Mouse (Mus musculus) limb, embryonic 13.5 days (tissue): ENCODE measurements around the gene Klhl30. TPM values are rescaled to one million over a fixed set of nuclear protein-coding genes. Genes with fewer than 3 reads are reported as not detected.

Source experiments
- ATAC-seq: fragments of 200-750 bp; cut with Nextera tagmentation; 2 replicates; pipeline ENCODE4 v1.8.0; 2017; ENCODE audit warnings: low read depth, moderate number of reproducible peaks, moderate TSS enrichment; ENCODE audit not compliant: low FRiP score
- H3K27ac ChIP-seq: fragments of 300-500 bp; sonication (generic); 2 replicates; pipeline ENCODE4 v1.5.1; 2015; ENCODE audit warnings: inconsistent platforms, mild to moderate bottlenecking, moderate library complexity
- H3K27me3 ChIP-seq: fragments of 300-500 bp; sonication (generic); 2 replicates; pipeline ENCODE4 v1.6.1; 2015; ENCODE audit warnings: mild to moderate bottlenecking, inconsistent platforms
- H3K36me3 ChIP-seq: fragments of 300-500 bp; sonication (generic); 2 replicates; pipeline ENCODE4 v1.6.1; 2015; ENCODE audit warnings: inconsistent platforms, mild to moderate bottlenecking, moderate library complexity
- H3K4me1 ChIP-seq: fragments of 300-500 bp; sonication (generic); 2 replicates; pipeline ENCODE4 v1.6.1; 2015; ENCODE audit warnings: inconsistent platforms
- H3K4me2 ChIP-seq: fragments of 300-500 bp; sonication (generic); replicated peaks from 2 replicates; pipeline ENCODE4 v1.6.1; 2015; ENCODE audit warnings: inconsistent platforms, mild to moderate bottlenecking, moderate library complexity
- H3K4me3 ChIP-seq: fragments of 300-500 bp; sonication (generic); 2 replicates; pipeline ENCODE4 v1.5.1; 2015; ENCODE audit warnings: moderate library complexity, mild to moderate bottlenecking, inconsistent platforms
- H3K9ac ChIP-seq: fragments of 300-500 bp; sonication (generic); 2 replicates; pipeline ENCODE4 v1.6.1; 2015; ENCODE audit warnings: mild to moderate bottlenecking, inconsistent platforms
- H3K9me3 ChIP-seq: fragments of 300-500 bp; sonication (generic); 2 replicates; pipeline ENCODE4 v1.6.1; 2016; ENCODE audit warnings: inconsistent platforms
- WGBS: fragments of 180-500 bp; shearing (Covaris S2); methylation state at CpG from one replicate; pipeline ENCODE4 v1.1.7; 2015; 5-methylcytosine and 5-hydroxymethylcytosine counted together
- polyA plus RNA-seq: library from polyadenylated mRNA; unstranded; fragments of >200 nt; fragmentation: Nextera tagmentation; extraction: Ambion mirVana; gene quantifications from 2 replicates; pipeline ENCODE4 v1.2.1, GENCODE M21; 2015

The Klhl30 gene
- polyA plus RNA-seq, 1 experiment from 2014 or later: 1.8 TPM

DNA sequence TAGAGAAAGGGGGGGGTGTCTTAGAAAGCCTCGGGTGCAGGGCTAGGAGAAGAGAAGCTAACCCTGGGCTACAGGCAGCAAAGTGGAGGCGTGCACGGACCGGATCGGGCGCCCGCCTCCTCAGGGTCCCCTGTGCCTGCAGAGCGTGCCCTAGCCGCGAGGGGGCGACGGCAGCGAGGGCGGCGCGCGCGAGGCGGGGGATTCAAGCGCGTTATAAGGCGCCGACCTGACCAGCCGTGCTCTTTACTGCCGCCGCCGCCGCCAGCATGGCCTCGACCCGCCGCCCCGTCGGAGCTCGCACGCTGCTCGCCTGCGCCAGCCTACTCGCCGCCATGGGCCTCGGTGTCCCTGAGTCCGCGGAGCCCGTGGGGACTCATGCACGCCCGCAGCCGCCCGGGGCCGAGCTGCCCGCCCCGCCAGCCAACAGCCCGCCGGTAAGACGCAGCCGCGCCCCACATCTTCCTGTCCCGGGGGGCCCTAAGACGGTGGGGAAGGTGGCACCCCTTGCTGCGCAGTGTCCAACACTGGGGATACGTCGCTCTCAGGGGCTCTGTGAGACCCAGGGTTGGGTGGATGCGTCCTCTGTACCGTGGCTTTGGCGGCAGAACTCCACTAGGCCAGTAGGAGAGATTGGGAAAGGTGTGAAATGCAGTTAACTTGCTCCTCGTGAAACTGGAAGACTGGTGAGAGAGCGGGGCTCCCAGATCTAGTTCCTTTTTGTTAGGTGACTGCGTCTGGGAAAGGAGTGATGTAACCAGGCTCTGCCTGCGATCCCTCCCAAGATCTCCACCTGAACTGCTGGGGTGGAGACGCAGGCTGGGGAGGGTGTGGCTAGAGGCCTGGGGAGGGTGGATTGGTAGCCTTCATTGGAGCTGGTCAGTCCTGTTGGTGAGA is 15.6 kb downstream of the Klhl30 start, which contains the start of gene Erfe:
Erfe (plus strand) TSS at position 216 of the 894 bp plus-strand sequence.
- peak within 1 kb of the TSS; percentile 93 for H3K4me2 ChIP-seq
- peak within 1 kb of the TSS; percentile 53 for H3K4me3 ChIP-seq
- H3K27ac ChIP-seq: no peak within 1 kb of the TSS
- peaks cover 17% of the 10 kb centered on the region for H3K4me1 ChIP-seq
- peaks cover 18% of the 10 kb centered on the region for H3K36me3 ChIP-seq
- H3K9ac ChIP-seq: peak within 1 kb of the TSS; percentile 73
- H3K9me3 ChIP-seq: no peaks in the 10 kb centered on the region
- under 1% methylated on average over 68 of the region's 68 CpGs for WGBS
- peak; percentile 30; the same call in 1 of the 2 replicates for ATAC-seq
- H3K27me3 ChIP-seq: peaks cover 15% of the 10 kb centered on the region; the same call in 1 of the 2 replicates

DNA sequence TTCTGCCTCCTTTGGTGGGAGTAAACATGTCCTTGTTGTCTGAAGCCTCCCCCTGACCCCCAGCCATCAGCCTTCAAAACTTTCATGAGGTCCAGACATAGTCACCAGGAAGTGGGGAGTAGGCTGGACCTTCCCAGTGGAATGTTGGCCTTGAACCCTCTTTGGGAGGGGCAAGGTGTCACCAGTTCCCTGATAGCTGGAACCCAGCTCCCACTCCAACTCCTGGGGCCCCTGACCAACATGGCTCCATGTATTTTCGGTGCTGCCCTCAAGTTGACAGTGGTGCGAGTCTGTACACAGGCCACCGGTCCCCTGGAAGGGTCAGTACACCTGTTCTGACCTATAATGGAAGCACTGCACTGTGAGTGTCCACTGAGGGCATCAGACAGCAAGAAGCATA is 16.5 kb downstream of the Klhl30 start:
- Histone ChIP-seq H3K36me3 (peaks cover 26% of the 10 kb centered on the region), H3K9me3 (no peaks in the 10 kb centered on the region), H3K27ac (no peak overlapping the region), H3K27me3 (peaks cover 15% of the 10 kb centered on the region; the same call in 1 of the 2 replicates), H3K9ac (no peak overlapping the region), H3K4me3 (no peak overlapping the region), H3K4me1 (peaks cover 17% of the 10 kb centered on the region), H3K4me2 (peak overlapping the region; percentile 93)
- WGBS: 92% methylated on average over 3 of the region's 3 CpGs
- no peak for ATAC-seq

DNA sequence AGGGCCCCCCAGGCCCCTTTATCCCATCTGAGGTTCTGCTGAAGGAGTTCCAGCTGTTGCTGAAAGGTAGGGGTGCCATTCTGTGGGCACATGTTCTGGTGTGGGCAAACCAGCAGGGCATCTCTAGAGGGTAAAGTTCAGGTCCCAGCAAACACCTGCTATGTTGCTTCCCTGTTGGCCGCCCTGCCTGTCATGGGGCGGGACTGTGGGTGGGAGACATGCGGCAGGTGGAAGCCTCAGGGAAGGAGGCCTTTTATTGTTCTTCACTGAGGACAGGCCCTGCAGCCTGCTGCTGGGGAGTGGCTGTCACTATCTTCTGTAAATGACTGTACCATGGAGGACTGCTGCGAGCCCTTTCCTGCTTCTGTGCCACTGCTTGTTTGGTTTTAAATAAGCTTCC is 18.6 kb downstream of the Klhl30 start:
- Histone ChIP-seq H3K27ac (no peak overlapping the region), H3K27me3 (peaks cover 15% of the 10 kb centered on the region; the same call in 1 of the 2 replicates), H3K9ac (no peak overlapping the region), H3K4me1 (peaks cover 17% of the 10 kb centered on the region), H3K9me3 (no peaks in the 10 kb centered on the region), H3K36me3 (peaks cover 47% of the 10 kb centered on the region), H3K4me3 (no peak overlapping the region), H3K4me2 (no peak overlapping the region)
- ATAC-seq: no peak
- WGBS: 66% methylated on average over 4 of the region's 4 CpGs

DNA sequence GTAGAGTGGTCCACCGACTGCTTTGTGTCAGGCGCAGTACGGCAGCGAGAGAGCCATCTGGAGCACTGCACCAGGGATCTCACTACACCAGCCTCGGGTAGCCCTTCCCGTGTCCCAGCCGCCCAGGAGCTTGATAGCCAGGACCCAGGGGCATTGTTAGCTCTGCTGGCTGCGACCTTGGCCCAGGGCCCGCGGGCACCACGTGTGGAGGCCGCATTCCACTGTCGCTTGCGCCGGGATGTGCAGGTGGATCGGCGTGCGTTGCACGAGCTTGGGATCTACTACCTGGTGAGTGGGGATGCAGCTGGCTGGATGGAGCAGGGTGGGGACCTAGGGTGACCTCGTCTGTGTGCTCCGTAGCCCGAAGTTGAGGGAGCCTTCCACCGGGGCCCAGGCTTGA is 19.2 kb downstream of the Klhl30 start:
- H3K4me1 ChIP-seq: peaks cover 17% of the 10 kb centered on the region
- H3K4me2 ChIP-seq: no peak overlapping the region
- H3K4me3 ChIP-seq: no peak overlapping the region
- ATAC-seq: no peak
- H3K36me3 ChIP-seq: peaks cover 54% of the 10 kb centered on the region
- no peaks in the 10 kb centered on the region for H3K9me3 ChIP-seq
- no peak overlapping the region for H3K9ac ChIP-seq
- H3K27me3 ChIP-seq: peaks cover 14% of the 10 kb centered on the region; the same call in 1 of the 2 replicates
- H3K27ac ChIP-seq: no peak overlapping the region
- WGBS: 88% methylated on average over 23 of the region's 23 CpGs

DNA sequence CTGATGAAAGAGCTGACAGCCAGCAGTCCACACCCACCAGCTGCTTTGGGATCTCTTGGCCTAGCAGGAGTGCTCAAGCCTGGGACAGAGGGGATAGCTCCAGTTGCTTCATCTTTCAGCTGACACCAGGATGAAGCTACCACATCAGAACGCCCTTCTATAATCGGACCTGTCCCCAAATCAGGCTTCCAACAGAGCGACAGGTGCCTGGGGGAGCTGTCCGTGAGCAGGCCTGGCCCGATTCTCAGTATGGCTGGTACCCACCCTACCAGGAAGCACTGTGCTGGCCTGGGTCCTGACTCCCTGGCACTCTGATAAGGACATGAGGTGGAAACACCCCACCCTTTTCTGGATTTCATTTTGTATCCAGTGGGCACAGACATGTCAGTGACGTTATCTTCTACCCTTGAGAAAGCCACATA is 22.6 kb downstream of the Klhl30 start:
- H3K27ac ChIP-seq: no peak overlapping the region
- no peaks in the 10 kb centered on the region for H3K4me1 ChIP-seq
- 91% methylated on average over 6 of the region's 6 CpGs for WGBS
- no peak overlapping the region for H3K4me2 ChIP-seq
- no peak for ATAC-seq
- H3K4me3 ChIP-seq: no peak overlapping the region
- no peaks in the 10 kb centered on the region for H3K9me3 ChIP-seq
- H3K36me3 ChIP-seq: peaks cover 87% of the 10 kb centered on the region
- H3K9ac ChIP-seq: no peak overlapping the region
- no peaks in the 10 kb centered on the region for H3K27me3 ChIP-seq

DNA sequence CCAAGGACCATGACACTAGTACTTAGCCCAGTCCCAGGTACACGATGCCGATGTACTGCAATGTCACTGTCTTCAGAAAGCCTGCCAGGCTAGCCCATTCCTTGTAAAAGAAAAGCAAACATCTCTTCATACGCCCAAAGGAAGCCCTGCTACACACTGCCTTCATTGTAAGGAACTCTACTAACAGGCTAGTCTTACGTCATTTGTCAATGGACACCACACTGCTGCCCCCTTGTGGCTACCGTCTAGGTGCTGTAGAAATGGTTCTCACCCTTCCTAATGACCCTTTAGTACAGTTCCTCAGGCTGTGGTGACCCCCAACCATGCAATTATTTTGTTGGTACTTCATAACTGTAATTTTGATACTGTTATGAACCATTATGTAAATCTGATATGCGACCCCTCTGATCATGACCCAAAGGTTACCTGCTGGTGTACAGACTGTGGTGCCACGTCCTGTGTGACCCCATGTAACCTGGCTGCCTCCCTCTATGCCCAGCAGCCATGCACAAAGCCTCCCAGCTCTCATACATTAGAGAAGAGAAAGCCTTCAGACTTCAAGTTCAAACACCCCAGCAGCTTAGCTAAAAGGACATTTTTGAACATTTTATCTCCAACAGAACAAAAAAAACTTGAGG is 29.8 kb downstream of the Klhl30 start:
- no peaks in the 10 kb centered on the region for H3K27me3 ChIP-seq
- no peak overlapping the region for H3K4me3 ChIP-seq
- H3K9ac ChIP-seq: no peak overlapping the region
- no peak overlapping the region for H3K27ac ChIP-seq
- ATAC-seq: peak; percentile 67
- no peaks in the 10 kb centered on the region for H3K4me1 ChIP-seq
- WGBS: 63% methylated on average over 7 of the region's 7 CpGs
- H3K36me3 ChIP-seq: peaks cover 96% of the 10 kb centered on the region
- no peak overlapping the region for H3K4me2 ChIP-seq
- no peaks in the 10 kb centered on the region for H3K9me3 ChIP-seq

DNA sequence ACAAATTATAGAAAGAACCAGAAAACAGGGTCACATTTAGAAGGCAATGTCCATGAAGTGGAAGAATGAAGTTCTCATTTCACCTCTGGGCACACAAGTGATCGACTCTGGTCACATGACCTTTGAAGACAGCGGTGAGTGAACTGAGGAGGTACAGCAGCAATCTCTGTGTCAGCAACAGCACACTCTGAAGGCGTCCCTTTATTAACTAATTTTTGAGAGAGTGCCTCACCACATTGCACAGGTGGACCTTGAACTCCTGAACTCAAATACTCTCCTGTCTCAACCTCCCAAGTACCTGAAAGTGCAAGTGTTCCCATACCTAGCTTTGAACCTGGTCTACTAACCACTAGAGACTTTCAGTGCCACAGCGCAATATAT is 30.3 kb downstream of the Klhl30 start:
- Histone ChIP-seq H3K4me3 (no peak overlapping the region), H3K4me1 (no peaks in the 10 kb centered on the region), H3K9me3 (no peaks in the 10 kb centered on the region), H3K4me2 (no peak overlapping the region), H3K27me3 (no peaks in the 10 kb centered on the region), H3K36me3 (peaks cover 94% of the 10 kb centered on the region), H3K27ac (no peak overlapping the region), H3K9ac (no peak overlapping the region)
- 92% methylated on average over 4 of the region's 4 CpGs for WGBS
- ATAC-seq: no peak

DNA sequence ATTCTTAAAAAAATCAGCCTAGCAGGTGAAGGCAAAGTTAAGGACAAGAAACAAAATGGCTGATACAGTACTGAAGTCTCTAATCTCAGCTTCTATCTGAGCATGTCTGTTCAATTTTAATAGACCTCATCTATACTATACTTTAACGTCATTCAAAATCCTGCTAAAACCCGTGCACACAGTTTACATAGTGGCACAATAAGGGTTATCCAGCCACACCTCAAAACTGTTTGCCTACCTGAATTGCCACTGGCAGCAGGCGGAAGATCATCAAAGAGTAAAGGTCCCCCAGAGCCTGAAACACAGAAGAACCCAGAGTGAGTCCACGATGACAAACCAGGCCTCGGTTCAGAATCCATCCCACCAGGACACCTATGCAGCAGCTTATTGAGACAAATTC is 39.6 kb downstream of the Klhl30 start:
- Histone ChIP-seq H3K4me1 (no peaks in the 10 kb centered on the region), H3K27me3 (no peaks in the 10 kb centered on the region), H3K9ac (no peak overlapping the region), H3K4me3 (no peak overlapping the region), H3K9me3 (no peaks in the 10 kb centered on the region), H3K36me3 (peaks cover 87% of the 10 kb centered on the region), H3K27ac (no peak overlapping the region), H3K4me2 (no peak overlapping the region)
- ATAC-seq: no peak
- 95% methylated on average over 5 of the region's 5 CpGs for WGBS

DNA sequence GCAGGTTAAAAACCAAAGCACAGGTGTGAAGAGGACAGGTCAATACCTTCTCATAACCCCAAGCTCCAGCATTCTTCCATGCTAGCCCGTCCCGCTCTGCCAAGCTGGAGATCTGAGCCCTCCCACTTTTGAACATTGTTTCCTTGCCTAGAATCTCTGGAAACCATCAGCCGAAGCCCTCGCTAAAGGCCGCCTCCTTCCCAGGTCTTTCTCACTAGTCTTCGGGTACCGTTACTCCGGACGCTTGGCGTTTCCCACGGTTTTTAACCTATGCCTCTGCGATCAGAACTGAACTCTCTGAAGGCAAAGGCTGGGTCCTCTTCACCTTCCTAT is 47.1 kb downstream of the Klhl30 start:
- peaks cover 17% of the 10 kb centered on the region for H3K4me1 ChIP-seq
- H3K27me3 ChIP-seq: no peaks in the 10 kb centered on the region
- ATAC-seq: no peak
- peak overlapping the region; percentile 81 for H3K4me3 ChIP-seq
- H3K4me2 ChIP-seq: peak overlapping the region; percentile 94
- H3K9ac ChIP-seq: peak overlapping the region; percentile 91
- peak overlapping the region; percentile 83; the same call in 1 of the 2 replicates for H3K27ac ChIP-seq
- H3K9me3 ChIP-seq: no peaks in the 10 kb centered on the region
- 2% methylated on average over 12 of the region's 12 CpGs for WGBS
- peaks cover 25% of the 10 kb centered on the region for H3K36me3 ChIP-seq

DNA sequence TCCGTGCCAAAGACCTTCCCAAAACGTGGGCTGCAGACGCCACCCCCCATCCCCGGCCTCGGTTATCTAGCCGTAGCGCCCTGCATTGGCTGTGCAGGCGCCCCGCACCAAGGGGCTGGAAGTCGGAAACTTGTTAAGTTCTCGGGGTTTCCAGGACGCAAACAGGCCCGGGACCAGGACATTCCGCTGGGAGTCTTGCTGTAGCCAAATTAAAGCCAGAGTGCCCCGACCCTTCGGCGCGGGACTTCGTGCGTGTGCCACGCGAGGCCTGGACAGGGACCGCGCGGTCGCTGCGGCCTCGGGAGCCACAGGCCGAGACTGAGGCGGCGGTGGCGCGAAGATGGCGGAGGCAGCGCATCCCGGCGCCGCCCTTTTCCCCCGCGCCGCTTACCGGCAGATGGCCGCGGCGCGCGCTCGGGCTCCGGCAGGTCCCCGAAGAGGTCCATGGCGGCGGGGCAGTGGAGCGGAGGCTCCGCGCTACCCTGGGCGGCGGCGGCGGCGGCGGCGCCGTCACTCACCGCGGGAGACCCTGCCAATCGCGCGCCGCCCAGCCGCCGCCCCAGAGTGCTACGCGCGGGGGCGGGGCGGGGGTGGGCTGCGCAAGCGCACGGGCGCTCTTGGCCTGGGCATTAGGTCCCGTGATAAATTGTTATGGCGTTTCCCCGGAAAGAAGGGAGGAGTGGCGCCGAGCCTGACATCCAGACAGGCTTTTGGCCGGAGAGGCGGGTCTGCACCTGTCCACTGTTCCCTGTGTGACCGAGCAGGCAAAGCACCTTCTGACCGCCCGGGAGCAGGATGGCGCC is 47.6 kb downstream of the Klhl30 start, which contains the start of gene Ilkap:
Ilkap (minus strand) TSS at position 556 of the 803 bp plus-strand sequence.
- H3K9me3 ChIP-seq: no peaks in the 10 kb centered on the region
- H3K36me3 ChIP-seq: peaks cover 19% of the 10 kb centered on the region
- peak within 1 kb of the TSS; percentile 83 for H3K27ac ChIP-seq
- ATAC-seq: peak; percentile 97
- peaks cover 17% of the 10 kb centered on the region for H3K4me1 ChIP-seq
- peak within 1 kb of the TSS; percentile 81 for H3K4me3 ChIP-seq
- peak within 1 kb of the TSS; percentile 94 for H3K4me2 ChIP-seq
- under 1% methylated on average over 77 of the region's 91 CpGs for WGBS
- H3K9ac ChIP-seq: peak within 1 kb of the TSS; percentile 91
- no peaks in the 10 kb centered on the region for H3K27me3 ChIP-seq

DNA sequence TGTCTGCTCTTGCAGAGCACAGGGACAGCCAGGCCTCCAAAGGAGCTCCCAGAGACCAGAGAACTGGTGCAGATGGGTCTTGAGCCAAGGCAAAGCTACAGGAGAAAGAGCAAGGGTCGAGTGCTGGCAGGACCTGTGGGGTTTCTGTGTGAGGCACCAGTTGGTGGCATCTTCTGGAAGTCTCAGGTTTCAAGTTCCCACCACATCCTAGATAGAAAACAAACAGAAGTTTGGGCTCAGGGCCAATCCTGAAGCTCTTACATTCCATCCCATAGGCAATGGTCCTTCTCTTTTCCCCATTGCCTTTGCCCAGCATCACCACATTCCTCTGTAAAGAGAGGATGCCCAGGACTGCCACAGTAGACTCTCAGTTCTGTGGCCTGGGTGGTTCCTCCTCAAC is 54.2 kb downstream of the Klhl30 start:
- H3K9ac ChIP-seq: no peak overlapping the region
- H3K9me3 ChIP-seq: no peaks in the 10 kb centered on the region
- peaks cover 12% of the 10 kb centered on the region; the same call in 1 of the 2 replicates for H3K27me3 ChIP-seq
- 19% methylated on average over 1 of the region's 1 CpGs for WGBS
- H3K4me1 ChIP-seq: no peaks in the 10 kb centered on the region
- H3K27ac ChIP-seq: no peak overlapping the region
- H3K36me3 ChIP-seq: no peaks in the 10 kb centered on the region
- no peak overlapping the region for H3K4me3 ChIP-seq
- no peak overlapping the region for H3K4me2 ChIP-seq
- no peak for ATAC-seq
